Mouse (Mus musculus) limb, embryonic 11.5 days (tissue): ENCODE data around the gene Osbpl10. TPM values are rescaled to one million over a fixed set of nuclear protein-coding genes. Genes with fewer than 3 reads are reported as not detected.

ENCODE experiments used
- ATAC-seq: fragments of 200-750 bp; cut with Nextera tagmentation; 2 replicates; pipeline ENCODE4 v1.8.0; 2017; ENCODE audit warnings: low read depth; ENCODE audit not compliant: insufficient number of reproducible peaks, low FRiP score, low TSS enrichment
- DNase-seq: peaks from one replicate; pipeline ENCODE4 v3.0.0-alpha.2; 2015; ENCODE audit warnings: low spot score
- H3K27ac ChIP-seq: fragments of 300-500 bp; sonication (generic); replicated peaks from 2 replicates; pipeline ENCODE4 v1.5.1; 2014; ENCODE audit warnings: low read depth, mild to moderate bottlenecking, low read length
- H3K27me3 ChIP-seq: fragments of 300-500 bp; sonication (generic); 2 replicates; pipeline ENCODE4 v1.6.1; 2014; ENCODE audit warnings: mild to moderate bottlenecking, low read length, mixed read lengths; ENCODE audit not compliant: control insufficient read depth, insufficient read depth
- H3K36me3 ChIP-seq: fragments of 300-500 bp; sonication (generic); 2 replicates; pipeline ENCODE4 v1.6.1; 2014; ENCODE audit warnings: mild to moderate bottlenecking, low read length, moderate library complexity, mixed read lengths; ENCODE audit not compliant: control insufficient read depth, insufficient read depth
- H3K4me1 ChIP-seq: fragments of 300-500 bp; sonication (generic); 2 replicates; pipeline ENCODE4 v1.6.1; 2014; ENCODE audit warnings: low read length, mixed read lengths; ENCODE audit not compliant: control insufficient read depth, insufficient read depth
- H3K4me2 ChIP-seq: fragments of 300-500 bp; sonication (generic); 2 replicates; pipeline ENCODE4 v1.6.1; 2014; ENCODE audit warnings: low read depth, mild to moderate bottlenecking, moderate library complexity; ENCODE audit not compliant: severe bottlenecking
- H3K4me3 ChIP-seq: fragments of 300-500 bp; sonication (generic); 2 replicates; pipeline ENCODE4 v1.5.1; 2014; ENCODE audit warnings: low read depth, low read length
- H3K9ac ChIP-seq: fragments of 300-500 bp; sonication (generic); 2 replicates; pipeline ENCODE4 v1.6.1; 2014; ENCODE audit warnings: mild to moderate bottlenecking, low read length
- H3K9me3 ChIP-seq: fragments of 300-500 bp; sonication (generic); 2 replicates; pipeline ENCODE4 v1.6.1; 2016; ENCODE audit warnings: low read length; ENCODE audit not compliant: control insufficient read depth
- WGBS: fragments of 180-500 bp; shearing (Covaris S2); extraction: QIAGEN DNeasy Blood & Tissue Kit; methylation state at CpG from one replicate; pipeline ENCODE4 v1.1.7; 2014; 5-methylcytosine and 5-hydroxymethylcytosine counted together
- polyA plus RNA-seq: library from polyadenylated mRNA; unstranded; fragments of >200 nt; fragmentation: Nextera tagmentation; extraction: Ambion mirVana; gene quantifications from 2 replicates; pipeline ENCODE4 v1.2.1, GENCODE M21; 2014

Osbpl10 gene
- polyA plus RNA-seq, 1 experiment from 2014 or later = 1.3 TPM

GRCm38 (mm10) chr9:115007776-115008175 is 29.4 kb downstream of the Osbpl10 start:
- Histone ChIP-seq H3K9ac (no peak overlapping the region), H3K4me1 (no peaks in the 10 kb centered on the region), H3K27me3 (no peaks in the 10 kb centered on the region), H3K4me2 (no peak overlapping the region), H3K4me3 (no peak overlapping the region), H3K27ac (no peak overlapping the region), H3K9me3 (peaks cover 6% of the 10 kb centered on the region; the same call in 1 of the 2 replicates), H3K36me3 (no peaks in the 10 kb centered on the region)
- DNase-seq (no peak), ATAC-seq (no peak)
- WGBS = 76% methylated on average over 6 of the region's 6 CpGs

- Histone ChIP-seq H3K4me1 (no peaks in the 10 kb centered on the region), H3K9me3 (peaks cover 6% of the 10 kb centered on the region; the same call in 1 of the 2 replicates), H3K4me3 (no peak overlapping the region), H3K4me2 (no peak overlapping the region), H3K27ac (no peak overlapping the region), H3K36me3 (no peaks in the 10 kb centered on the region), H3K9ac (no peak overlapping the region), H3K27me3 (no peaks in the 10 kb centered on the region)
- WGBS = 86% methylated on average over 7 of the region's 7 CpGs
- no peak for ATAC-seq
- DNase-seq = no peak
Measured at GRCm38 (mm10) chr9:115008194-115008593, 29.8 kb downstream of the Osbpl10 start.

GRCm38 (mm10) chr9:115012367-115012766 is 34.0 kb downstream of the Osbpl10 start:
- DNase-seq = no peak
- whole genome bisulfite sequencing = 53% methylated on average over 12 of the region's 12 CpGs
- no peak for ATAC-seq
- H3K4me3 ChIP-seq = no peak overlapping the region
- H3K27me3 ChIP-seq = no peaks in the 10 kb centered on the region
- H3K4me1 ChIP-seq = no peaks in the 10 kb centered on the region
- peaks cover 6% of the 10 kb centered on the region; the same call in 1 of the 2 replicates for H3K9me3 ChIP-seq
- no peak overlapping the region for H3K9ac ChIP-seq
- H3K4me2 ChIP-seq = no peak overlapping the region
- H3K27ac ChIP-seq = no peak overlapping the region
- no peaks in the 10 kb centered on the region for H3K36me3 ChIP-seq

GRCm38 (mm10) chr9:115020141-115020540 is 41.8 kb downstream of the Osbpl10 start:
- ATAC-seq (no peak), DNase-seq (no peak)
- Histone ChIP-seq H3K4me1 (no peaks in the 10 kb centered on the region), H3K27ac (no peak overlapping the region), H3K9me3 (no peaks in the 10 kb centered on the region), H3K4me2 (no peak overlapping the region), H3K4me3 (no peak overlapping the region), H3K27me3 (no peaks in the 10 kb centered on the region), H3K9ac (no peak overlapping the region), H3K36me3 (no peaks in the 10 kb centered on the region)
- WGBS = 82% methylated on average over 7 of the region's 7 CpGs

GRCm38 (mm10) chr9:115021419-115021818 is 43.0 kb downstream of the Osbpl10 start:
- Histone ChIP-seq H3K27ac (no peak overlapping the region), H3K36me3 (no peaks in the 10 kb centered on the region), H3K9me3 (no peaks in the 10 kb centered on the region), H3K4me3 (no peak overlapping the region), H3K27me3 (no peaks in the 10 kb centered on the region), H3K4me2 (no peak overlapping the region), H3K9ac (no peak overlapping the region), H3K4me1 (no peaks in the 10 kb centered on the region)
- ATAC-seq (no peak), DNase-seq (no peak)
- 95% methylated on average over 2 of the region's 2 CpGs for WGBS

GRCm38 (mm10) chr9:115023137-115023536 is 44.8 kb downstream of the Osbpl10 start:
- Histone ChIP-seq H3K27me3 (no peaks in the 10 kb centered on the region), H3K4me3 (no peak overlapping the region), H3K9ac (no peak overlapping the region), H3K27ac (no peak overlapping the region), H3K4me2 (no peak overlapping the region), H3K36me3 (no peaks in the 10 kb centered on the region), H3K4me1 (no peaks in the 10 kb centered on the region), H3K9me3 (no peaks in the 10 kb centered on the region)
- DNase-seq (no peak), ATAC-seq (no peak)
- 83% methylated on average over 3 of the region's 3 CpGs for WGBS

- H3K9me3 ChIP-seq = no peaks in the 10 kb centered on the region
- H3K27me3 ChIP-seq = no peaks in the 10 kb centered on the region
- ATAC-seq (no peak), DNase-seq (no peak)
- no peak overlapping the region for H3K9ac ChIP-seq
- no peak overlapping the region for H3K4me2 ChIP-seq
- no peak overlapping the region for H3K4me3 ChIP-seq
- no peak overlapping the region for H3K27ac ChIP-seq
- H3K4me1 ChIP-seq = no peaks in the 10 kb centered on the region
- no peaks in the 10 kb centered on the region for H3K36me3 ChIP-seq
- WGBS = 94% methylated on average over 10 of the region's 10 CpGs
Measured at GRCm38 (mm10) chr9:115023708-115024383, 45.5 kb downstream of the Osbpl10 start.

- DNase-seq (no peak), ATAC-seq (no peak)
- Histone ChIP-seq H3K4me2 (no peak overlapping the region), H3K36me3 (no peaks in the 10 kb centered on the region), H3K27me3 (no peaks in the 10 kb centered on the region), H3K9ac (no peak overlapping the region), H3K9me3 (no peaks in the 10 kb centered on the region), H3K4me1 (0 out of 2 replicates have a peak, but pooled peaks cover 4% of the 10 kb centered on the region), H3K4me3 (no peak overlapping the region), H3K27ac (no peak overlapping the region)
- 7% methylated on average over 3 of the region's 3 CpGs for WGBS
Measured at GRCm38 (mm10) chr9:115029307-115029706, 50.9 kb downstream of the Osbpl10 start.

- no peak for ATAC-seq
- H3K27me3 ChIP-seq = no peaks in the 10 kb centered on the region
Measured at GRCm38 (mm10) chr9:115030581-115030980, 52.2 kb downstream of the Osbpl10 start.

More at GRCm38 (mm10) chr9:115030581-115030980, 52.2 kb downstream of the Osbpl10 start:
- Histone ChIP-seq H3K4me3 (no peak overlapping the region), H3K36me3 (no peaks in the 10 kb centered on the region), H3K9me3 (no peaks in the 10 kb centered on the region), H3K4me2 (no peak overlapping the region), H3K4me1 (0 out of 2 replicates have a peak, but pooled peaks cover 4% of the 10 kb centered on the region), H3K9ac (no peak overlapping the region), H3K27ac (no peak overlapping the region)
- no peak for DNase-seq
- 85% methylated on average over 4 of the region's 4 CpGs for WGBS
